Mouse (Mus musculus): ENCODE data around the gene Crygb.

The Crygb gene

GRCm38 (mm10) chr1:65082188-65082587 is at the start of gene Crygb:
Crygb (minus strand) TSS chr1:65082288.
- DNase-seq (ENCODE audit: low read depth, low spot score), result no peak

- DNase-seq (ENCODE audit: low read depth, low spot score), result no peak
Measured at GRCm38 (mm10) chr1:65131671-65132070, 49.6 kb upstream of the Crygb start.

GRCm38 (mm10) chr1:65130226-65130625 is 48.1 kb upstream of the Crygb start:
- DNase-seq (ENCODE audit: low read depth, low spot score), result no peak

GRCm38 (mm10) chr1:65129634-65130180 is 47.6 kb upstream of the Crygb start:
- no peak for DNase-seq (ENCODE audit: low read depth, low spot score)

GRCm38 (mm10) chr1:65122574-65123372 is 40.7 kb upstream of the Crygb start, which contains the start of gene D630023F18Rik:
D630023F18Rik (minus strand) TSS chr1:65123214.
- no peak for DNase-seq (ENCODE audit: low read depth, low spot score)

- no peak for DNase-seq (ENCODE audit: low read depth, low spot score)
Measured at GRCm38 (mm10) chr1:65119438-65119837, 37.4 kb upstream of the Crygb start, which contains the start of gene Gm28845. Gm28845 (minus strand) TSS chr1:65119558.

GRCm38 (mm10) chr1:65118150-65118913 is 36.2 kb upstream of the Crygb start:
- DNase-seq (ENCODE audit: low read depth, low spot score), result peak; percentile 23

GRCm38 (mm10) chr1:65113536-65114172 is 31.6 kb upstream of the Crygb start:
- no peak for DNase-seq (ENCODE audit: low read depth, low spot score)

GRCm38 (mm10) chr1:65112807-65113196 is 30.7 kb upstream of the Crygb start:
- no peak for DNase-seq (ENCODE audit: low read depth, low spot score)

- DNase-seq (ENCODE audit: low read depth, low spot score), result peak; percentile 92
Measured at GRCm38 (mm10) chr1:65112031-65112806, 30.1 kb upstream of the Crygb start.

- DNase-seq (ENCODE audit: low read depth, low spot score), result peak; percentile 86
Measured at GRCm38 (mm10) chr1:65109756-65110435, 27.8 kb upstream of the Crygb start.

GRCm38 (mm10) chr1:65109196-65109595 is 27.1 kb upstream of the Crygb start:
- no peak for DNase-seq (ENCODE audit: low read depth, low spot score)

GRCm38 (mm10) chr1:65107654-65108279 is 25.7 kb upstream of the Crygb start:
- DNase-seq (ENCODE audit: low read depth, low spot score), result no peak

GRCm38 (mm10) chr1:65103273-65103672 is 21.2 kb upstream of the Crygb start, which contains the start of gene Cryga:
Cryga (minus strand) TSS chr1:65103373.
- DNase-seq (ENCODE audit: low read depth, low spot score), result peak; percentile 26

- no peak for DNase-seq (ENCODE audit: low read depth, low spot score)
Measured at GRCm38 (mm10) chr1:65096953-65097352, 14.9 kb upstream of the Crygb start.

- DNase-seq (ENCODE audit: low read depth, low spot score), result no peak
Measured at GRCm38 (mm10) chr1:65091566-65091965, 9.5 kb upstream of the Crygb start.

GRCm38 (mm10) chr1:65090370-65090769 is 8.3 kb upstream of the Crygb start:
- no peak for DNase-seq (ENCODE audit: low read depth, low spot score)

- no peak for DNase-seq (ENCODE audit: low read depth, low spot score)
Measured at GRCm38 (mm10) chr1:65088567-65089356, 6.7 kb upstream of the Crygb start.

GRCm38 (mm10) chr1:65075607-65076006 is 6.5 kb downstream of the Crygb start:
- peak; percentile 35 for DNase-seq (ENCODE audit: low read depth, low spot score)
